Mouse (Mus musculus): ENCODE data around the gene Azin2. TPM values are rescaled to one million over a fixed set of nuclear protein-coding genes. Genes with fewer than 3 reads are reported as not detected.

Gene Azin2
- polyA plus RNA-seq, 1 experiment: 14.3 TPM

- TF ChIP-seq CTCF (IDR thresholded peaks at IDR 0.05; ENCODE audit: borderline replicate concordance, extremely low read depth, insufficient read depth, insufficient read length) (peak; percentile 83), POLR2A (IDR thresholded peaks at IDR 0.05; ENCODE audit: borderline replicate concordance, extremely low read depth, insufficient read depth, insufficient read length, poor library complexity, severe bottlenecking) (no peak)
- DNase-seq (ENCODE audit: low read depth): peak; percentile 78
Measured at GRCm38 (mm10) chr4:128908586-128909377, 53.5 kb downstream of the Azin2 start.

GRCm38 (mm10) chr4:128907238-128907968 is 54.8 kb downstream of the Azin2 start:
- DNase-seq (ENCODE audit: low read depth): no peak
- TF ChIP-seq CTCF (IDR thresholded peaks at IDR 0.05; ENCODE audit: borderline replicate concordance, extremely low read depth, insufficient read depth, insufficient read length): no peak
- TF ChIP-seq POLR2A (IDR thresholded peaks at IDR 0.05; ENCODE audit: borderline replicate concordance, extremely low read depth, insufficient read depth, insufficient read length, poor library complexity, severe bottlenecking): no peak

DNA sequence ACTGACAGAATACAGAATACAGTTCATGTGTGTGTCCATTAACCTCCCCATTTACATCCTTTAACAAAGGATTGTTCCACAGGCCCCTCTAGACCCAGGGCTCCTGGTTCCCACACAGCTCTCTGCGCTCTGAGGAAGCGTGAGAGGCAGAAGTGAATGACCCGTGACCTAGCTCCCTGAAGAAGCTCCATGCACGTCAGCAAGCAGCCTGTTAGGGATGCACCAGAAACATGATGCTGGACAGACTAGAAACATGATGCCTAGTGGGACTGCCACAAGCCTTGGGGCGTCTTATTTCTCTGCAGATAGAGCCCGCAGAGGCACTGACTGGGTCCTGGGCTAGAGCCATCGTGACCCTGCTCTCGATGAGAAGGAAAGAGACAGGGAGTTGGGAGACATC is 55.5 kb downstream of the Azin2 start:
- DNase-seq (ENCODE audit: low read depth): no peak
- no peak for TF ChIP-seq POLR2A (IDR thresholded peaks at IDR 0.05; ENCODE audit: borderline replicate concordance, extremely low read depth, insufficient read depth, insufficient read length, poor library complexity, severe bottlenecking)
- no peak for TF ChIP-seq CTCF (IDR thresholded peaks at IDR 0.05; ENCODE audit: borderline replicate concordance, extremely low read depth, insufficient read depth, insufficient read length)

- DNase-seq (ENCODE audit: low read depth): no peak
Measured at GRCm38 (mm10) chr4:128905251-128905650, 57.0 kb downstream of the Azin2 start.

GRCm38 (mm10) chr4:128904035-128904800 is 58.0 kb downstream of the Azin2 start:
- no peak for DNase-seq (ENCODE audit: low read depth)
- TF ChIP-seq POLR2A (IDR thresholded peaks at IDR 0.05; ENCODE audit: borderline replicate concordance, extremely low read depth, insufficient read depth, insufficient read length, poor library complexity, severe bottlenecking) (no peak), CTCF (IDR thresholded peaks at IDR 0.05; ENCODE audit: borderline replicate concordance, extremely low read depth, insufficient read depth, insufficient read length) (no peak)

More at GRCm38 (mm10) chr4:128905251-128905650, 57.0 kb downstream of the Azin2 start:
- TF ChIP-seq POLR2A (IDR thresholded peaks at IDR 0.05; ENCODE audit: borderline replicate concordance, extremely low read depth, insufficient read depth, insufficient read length, poor library complexity, severe bottlenecking) (no peak), CTCF (IDR thresholded peaks at IDR 0.05; ENCODE audit: borderline replicate concordance, extremely low read depth, insufficient read depth, insufficient read length) (no peak)

DNA sequence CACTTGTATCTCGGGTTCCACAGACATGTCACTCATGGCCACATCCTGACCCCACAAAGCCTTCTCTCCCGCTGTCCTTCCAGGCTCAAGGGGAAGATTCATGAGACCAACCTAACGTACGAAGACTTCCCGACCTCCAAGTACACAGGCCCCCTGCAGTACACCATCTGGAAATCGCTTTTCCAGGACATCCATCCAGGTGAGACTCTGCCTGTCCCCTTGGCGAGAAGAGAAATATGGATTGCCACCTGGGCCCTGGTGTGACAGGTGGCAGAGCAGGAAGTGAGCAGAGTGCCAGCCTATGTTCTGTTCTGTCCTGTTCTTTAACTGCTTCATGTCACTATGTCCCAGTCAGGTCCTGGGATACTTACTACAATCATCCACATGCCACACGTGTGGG is 59.9 kb downstream of the Azin2 start:
- no peak for DNase-seq (ENCODE audit: low read depth)

GRCm38 (mm10) chr4:128900484-128900883 is 61.8 kb downstream of the Azin2 start:
- no peak for DNase-seq (ENCODE audit: low read depth)
- TF ChIP-seq POLR2A (IDR thresholded peaks at IDR 0.05; ENCODE audit: borderline replicate concordance, extremely low read depth, insufficient read depth, insufficient read length, poor library complexity, severe bottlenecking) (no peak), CTCF (IDR thresholded peaks at IDR 0.05; ENCODE audit: borderline replicate concordance, extremely low read depth, insufficient read depth, insufficient read length) (no peak)

More for the DNA sequence above, 59.9 kb downstream of the Azin2 start:
- TF ChIP-seq POLR2A (IDR thresholded peaks at IDR 0.05; ENCODE audit: borderline replicate concordance, extremely low read depth, insufficient read depth, insufficient read length, poor library complexity, severe bottlenecking) (no peak), CTCF (IDR thresholded peaks at IDR 0.05; ENCODE audit: borderline replicate concordance, extremely low read depth, insufficient read depth, insufficient read length) (no peak)

- TF ChIP-seq CTCF (IDR thresholded peaks at IDR 0.05; ENCODE audit: borderline replicate concordance, extremely low read depth, insufficient read depth, insufficient read length) (peak; percentile 19; the same call in 1 of the 2 replicates), POLR2A (IDR thresholded peaks at IDR 0.05; ENCODE audit: borderline replicate concordance, extremely low read depth, insufficient read depth, insufficient read length, poor library complexity, severe bottlenecking) (peak; percentile 49; the same call in 1 of the 2 replicates)
- DNase-seq (ENCODE audit: low read depth): peak; percentile 98
Measured at GRCm38 (mm10) chr4:128899332-128899731, 62.9 kb downstream of the Azin2 start.

DNA sequence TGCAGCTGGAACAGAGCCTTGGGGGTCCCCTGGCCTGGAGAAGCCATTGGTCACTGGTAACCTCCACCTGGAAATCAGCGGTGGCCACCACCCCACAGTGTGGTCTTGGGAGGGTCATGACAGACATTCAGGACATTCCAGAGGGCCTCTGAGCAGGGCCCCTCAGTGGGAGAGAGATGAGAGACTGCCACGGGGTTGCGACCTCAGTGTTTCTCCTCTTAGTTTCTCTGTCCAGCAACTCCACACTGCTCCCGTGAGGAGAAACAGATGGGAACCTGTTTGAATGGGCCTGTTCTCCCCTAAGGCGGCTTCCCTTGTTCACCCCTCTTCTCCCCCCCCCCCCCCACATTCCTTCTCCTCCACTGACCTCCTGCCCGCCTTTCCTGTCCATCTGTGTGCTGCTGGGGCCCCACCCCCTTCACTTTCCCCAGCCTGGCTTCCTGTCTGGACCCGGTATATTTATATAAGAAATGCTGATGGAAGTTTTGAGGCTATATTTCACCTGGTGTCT is 64.3 kb downstream of the Azin2 start:
- DNase-seq (ENCODE audit: low read depth): peak; percentile 34
- no peak for TF ChIP-seq CTCF (IDR thresholded peaks at IDR 0.05; ENCODE audit: borderline replicate concordance, extremely low read depth, insufficient read depth, insufficient read length)
- TF ChIP-seq POLR2A (IDR thresholded peaks at IDR 0.05; ENCODE audit: borderline replicate concordance, extremely low read depth, insufficient read depth, insufficient read length, poor library complexity, severe bottlenecking): no peak

DNA sequence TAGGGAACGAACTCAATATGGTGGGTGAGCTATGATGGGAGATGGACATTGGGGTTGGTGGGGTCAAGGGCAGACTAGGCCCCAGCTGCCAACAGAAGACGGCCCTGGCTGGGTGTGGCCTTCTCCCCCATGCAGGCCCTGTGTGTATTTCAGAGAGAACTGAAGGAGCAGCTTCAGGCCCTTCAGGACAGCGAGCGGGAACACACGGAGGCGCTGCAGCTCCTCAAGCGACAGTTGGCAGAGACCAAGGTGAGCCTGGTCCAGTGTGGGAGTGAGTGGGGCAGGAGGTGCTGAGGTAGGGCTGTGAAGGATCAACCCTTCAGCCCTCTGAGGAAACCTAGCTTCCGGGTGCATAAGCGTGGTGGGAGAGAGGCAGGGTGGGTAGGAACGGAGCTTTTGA is 65.6 kb downstream of the Azin2 start:
- TF ChIP-seq CTCF (IDR thresholded peaks at IDR 0.05; ENCODE audit: borderline replicate concordance, extremely low read depth, insufficient read depth, insufficient read length): no peak
- no peak for DNase-seq (ENCODE audit: low read depth)

DNA sequence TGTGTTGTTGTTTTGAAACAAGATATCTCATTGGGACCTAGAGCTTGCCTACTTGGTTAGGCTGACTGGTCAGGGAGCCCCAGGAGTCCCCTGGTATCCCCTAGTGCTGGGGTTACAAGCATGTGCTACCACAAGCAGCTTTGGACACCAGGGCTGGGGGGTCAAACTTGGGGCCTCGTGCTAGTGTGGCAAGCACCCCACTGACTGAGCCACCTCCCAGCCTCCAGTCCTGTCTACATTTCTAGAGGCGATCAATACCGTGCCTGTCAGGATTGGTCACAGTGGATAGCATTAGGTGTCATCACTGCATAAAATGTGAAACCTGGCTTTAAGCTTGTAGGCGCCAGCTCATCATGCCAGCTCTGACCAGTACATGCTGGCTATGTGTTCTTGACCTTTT is 66.4 kb downstream of the Azin2 start:
- TF ChIP-seq CTCF (IDR thresholded peaks at IDR 0.05; ENCODE audit: borderline replicate concordance, extremely low read depth, insufficient read depth, insufficient read length) (no peak), POLR2A (IDR thresholded peaks at IDR 0.05; ENCODE audit: borderline replicate concordance, extremely low read depth, insufficient read depth, insufficient read length, poor library complexity, severe bottlenecking) (no peak)
- DNase-seq (ENCODE audit: low read depth): no peak
